Mouse (Mus musculus) limb, embryonic 11.5 days (tissue): ENCODE measurements around the gene Fbxw7. TPM values are rescaled to one million over a fixed set of nuclear protein-coding genes. Genes with fewer than 3 reads are reported as not detected.

ENCODE experiments used
- ATAC-seq: fragments of 200-750 bp; cut with Nextera tagmentation; 2 replicates; pipeline ENCODE4 v1.8.0; 2017; ENCODE audit warnings: low read depth; ENCODE audit not compliant: insufficient number of reproducible peaks, low FRiP score, low TSS enrichment
- DNase-seq: peaks from one replicate; pipeline ENCODE4 v3.0.0-alpha.2; 2015; ENCODE audit warnings: low spot score
- H3K27ac ChIP-seq: fragments of 300-500 bp; sonication (generic); replicated peaks from 2 replicates; pipeline ENCODE4 v1.5.1; 2014; ENCODE audit warnings: low read depth, mild to moderate bottlenecking, low read length
- H3K27me3 ChIP-seq: fragments of 300-500 bp; sonication (generic); 2 replicates; pipeline ENCODE4 v1.6.1; 2014; ENCODE audit warnings: mild to moderate bottlenecking, low read length, mixed read lengths; ENCODE audit not compliant: control insufficient read depth, insufficient read depth
- H3K36me3 ChIP-seq: fragments of 300-500 bp; sonication (generic); 2 replicates; pipeline ENCODE4 v1.6.1; 2014; ENCODE audit warnings: mild to moderate bottlenecking, low read length, moderate library complexity, mixed read lengths; ENCODE audit not compliant: control insufficient read depth, insufficient read depth
- H3K4me1 ChIP-seq: fragments of 300-500 bp; sonication (generic); 2 replicates; pipeline ENCODE4 v1.6.1; 2014; ENCODE audit warnings: low read length, mixed read lengths; ENCODE audit not compliant: control insufficient read depth, insufficient read depth
- H3K4me2 ChIP-seq: fragments of 300-500 bp; sonication (generic); 2 replicates; pipeline ENCODE4 v1.6.1; 2014; ENCODE audit warnings: low read depth, mild to moderate bottlenecking, moderate library complexity; ENCODE audit not compliant: severe bottlenecking
- H3K4me3 ChIP-seq: fragments of 300-500 bp; sonication (generic); 2 replicates; pipeline ENCODE4 v1.5.1; 2014; ENCODE audit warnings: low read depth, low read length
- H3K9ac ChIP-seq: fragments of 300-500 bp; sonication (generic); 2 replicates; pipeline ENCODE4 v1.6.1; 2014; ENCODE audit warnings: mild to moderate bottlenecking, low read length
- H3K9me3 ChIP-seq: fragments of 300-500 bp; sonication (generic); 2 replicates; pipeline ENCODE4 v1.6.1; 2016; ENCODE audit warnings: low read length; ENCODE audit not compliant: control insufficient read depth
- WGBS: fragments of 180-500 bp; shearing (Covaris S2); extraction: QIAGEN DNeasy Blood & Tissue Kit; methylation state at CpG from one replicate; pipeline ENCODE4 v1.1.7; 2014; 5-methylcytosine and 5-hydroxymethylcytosine counted together
- polyA plus RNA-seq: library from polyadenylated mRNA; unstranded; fragments of >200 nt; fragmentation: Nextera tagmentation; extraction: Ambion mirVana; gene quantifications from 2 replicates; pipeline ENCODE4 v1.2.1, GENCODE M21; 2014

Gene Fbxw7
- 8.5 and 9.5 TPM in 2 replicates for polyA plus RNA-seq

GRCm38 (mm10) chr3:84814762-84815381, at the start of gene Fbxw7:
Gene Fbxw7, plus strand, starts transcription at chr3:84815268.
- no peak for DNase-seq
- WGBS: 0% methylated on average over 28 of the region's 76 CpGs
- Histone ChIP-seq H3K27ac (peak within 1 kb of the TSS; percentile 84), H3K36me3 (no peaks in the 10 kb centered on the region), H3K4me1 (peaks cover 12% of the 10 kb centered on the region; the same call in 1 of the 2 replicates), H3K9ac (peak within 1 kb of the TSS; percentile 85), H3K4me3 (peak within 1 kb of the TSS; percentile 97), H3K27me3 (no peaks in the 10 kb centered on the region), H3K4me2 (peak within 1 kb of the TSS; percentile 100), H3K9me3 (no peaks in the 10 kb centered on the region)
- peak; percentile 52 for ATAC-seq

GRCm38 (mm10) chr3:84768940-84769339, 46.1 kb upstream of the Fbxw7 start:
- 92% methylated on average over 4 of the region's 4 CpGs for WGBS
- no peak overlapping the region for H3K27ac ChIP-seq
- H3K9ac ChIP-seq: no peak overlapping the region
- no peak for DNase-seq
- H3K4me3 ChIP-seq: no peak overlapping the region
- H3K36me3 ChIP-seq: no peaks in the 10 kb centered on the region
- H3K4me1 ChIP-seq: no peaks in the 10 kb centered on the region
- no peak for ATAC-seq
- no peak overlapping the region for H3K4me2 ChIP-seq
- H3K9me3 ChIP-seq: no peaks in the 10 kb centered on the region
- H3K27me3 ChIP-seq: no peaks in the 10 kb centered on the region

GRCm38 (mm10) chr3:84769411-84769810, 45.7 kb upstream of the Fbxw7 start:
- Histone ChIP-seq H3K9me3 (no peaks in the 10 kb centered on the region), H3K27ac (no peak overlapping the region), H3K36me3 (no peaks in the 10 kb centered on the region), H3K4me3 (no peak overlapping the region), H3K27me3 (no peaks in the 10 kb centered on the region), H3K9ac (no peak overlapping the region), H3K4me2 (no peak overlapping the region), H3K4me1 (no peaks in the 10 kb centered on the region)
- 83% methylated on average over 6 of the region's 6 CpGs for WGBS
- ATAC-seq (no peak), DNase-seq (no peak)

- Histone ChIP-seq H3K4me1 (no peaks in the 10 kb centered on the region), H3K36me3 (no peaks in the 10 kb centered on the region), H3K9ac (no peak overlapping the region), H3K9me3 (no peaks in the 10 kb centered on the region), H3K4me2 (no peak overlapping the region), H3K27ac (no peak overlapping the region), H3K27me3 (no peaks in the 10 kb centered on the region), H3K4me3 (no peak overlapping the region)
- no peak for ATAC-seq
- no peak for DNase-seq
- 91% methylated on average over 6 of the region's 6 CpGs for WGBS
These were observed 44.5 kb upstream of the Fbxw7 start for GRCm38 (mm10) chr3:84770518-84770917.

GRCm38 (mm10) chr3:84771980-84772379, 43.1 kb upstream of the Fbxw7 start:
- no peak for DNase-seq
- H3K27ac ChIP-seq: no peak overlapping the region
- whole genome bisulfite sequencing: 73% methylated on average over 2 of the region's 2 CpGs

GRCm38 (mm10) chr3:84774246-84775066, 40.6 kb upstream of the Fbxw7 start:
- Histone ChIP-seq H3K27me3 (no peaks in the 10 kb centered on the region), H3K9me3 (no peaks in the 10 kb centered on the region), H3K27ac (peak overlapping the region; percentile 47; the same call in 1 of the 2 replicates), H3K4me2 (no peak overlapping the region), H3K36me3 (no peaks in the 10 kb centered on the region), H3K4me1 (peaks cover 5% of the 10 kb centered on the region), H3K4me3 (no peak overlapping the region), H3K9ac (no peak overlapping the region)
- WGBS: 22% methylated on average over 8 of the region's 8 CpGs
- ATAC-seq (peak; percentile 54; the same call in 1 of the 2 replicates), DNase-seq (peak; percentile 50)

More at GRCm38 (mm10) chr3:84771980-84772379, 43.1 kb upstream of the Fbxw7 start:
- Histone ChIP-seq H3K9ac (no peak overlapping the region), H3K4me3 (no peak overlapping the region), H3K27me3 (no peaks in the 10 kb centered on the region), H3K4me2 (no peak overlapping the region), H3K36me3 (no peaks in the 10 kb centered on the region), H3K9me3 (no peaks in the 10 kb centered on the region), H3K4me1 (peaks cover 5% of the 10 kb centered on the region)
- no peak for ATAC-seq

- peaks cover 5% of the 10 kb centered on the region for H3K4me1 ChIP-seq
- no peak overlapping the region for H3K9ac ChIP-seq
- ATAC-seq (no peak), DNase-seq (peak; percentile 22)
- H3K9me3 ChIP-seq: no peaks in the 10 kb centered on the region
- no peak overlapping the region for H3K4me2 ChIP-seq
- no peak overlapping the region for H3K4me3 ChIP-seq
- no peaks in the 10 kb centered on the region for H3K27me3 ChIP-seq
- 77% methylated on average over 6 of the region's 6 CpGs for WGBS
- H3K27ac ChIP-seq: peak overlapping the region; percentile 47
- H3K36me3 ChIP-seq: no peaks in the 10 kb centered on the region
These were observed 40.0 kb upstream of the Fbxw7 start for GRCm38 (mm10) chr3:84775067-84775423.

- Histone ChIP-seq H3K27ac (peak overlapping the region; percentile 47), H3K36me3 (no peaks in the 10 kb centered on the region), H3K27me3 (no peaks in the 10 kb centered on the region), H3K9me3 (no peaks in the 10 kb centered on the region), H3K4me2 (no peak overlapping the region), H3K4me3 (no peak overlapping the region), H3K4me1 (peaks cover 5% of the 10 kb centered on the region), H3K9ac (no peak overlapping the region)
- DNase-seq: no peak
- no peak for ATAC-seq
- 73% methylated on average over 4 of the region's 4 CpGs for WGBS
These were observed 39.5 kb upstream of the Fbxw7 start for GRCm38 (mm10) chr3:84775577-84775976.
